Mouse (Mus musculus) spleen, postnatal 14 days (tissue): ENCODE measurements around the gene Ifrd2.
A peak's percentile ranks its signal among the peaks of the same experiment; 100 is the strongest.

Experiments
- DNase-seq, 2 experiments: peaks; one replicate each; pipeline ENCODE4 v3.0.0; 2021 to 2022; ENCODE audit warnings: low spot score in 2 of 2

Ifrd2 gene

GRCm38 (mm10) chr9:107620954-107621353, 33.5 kb downstream of the Ifrd2 start:
- no peak for DNase-seq

GRCm38 (mm10) chr9:107624539-107624938, 37.1 kb downstream of the Ifrd2 start:
- no peak for DNase-seq

- DNase-seq, result no peak
Measured at GRCm38 (mm10) chr9:107624951-107625350, 37.5 kb downstream of the Ifrd2 start.

- DNase-seq, result no peak
Measured at GRCm38 (mm10) chr9:107625351-107626128, 38.1 kb downstream of the Ifrd2 start.

GRCm38 (mm10) chr9:107626158-107626843, 38.9 kb downstream of the Ifrd2 start:
- no peak for DNase-seq

- peak; percentile 59 to 83 for DNase-seq
Measured at GRCm38 (mm10) chr9:107626844-107627277, 39.4 kb downstream of the Ifrd2 start.

- no peak for DNase-seq
Measured at GRCm38 (mm10) chr9:107627387-107628255, 40.2 kb downstream of the Ifrd2 start.

GRCm38 (mm10) chr9:107628721-107629410, 41.4 kb downstream of the Ifrd2 start:
- peak; percentile 34 to 56 for DNase-seq

- no peak for DNase-seq
Measured at GRCm38 (mm10) chr9:107629411-107629730, 41.9 kb downstream of the Ifrd2 start.

- DNase-seq, result no peak
Measured at GRCm38 (mm10) chr9:107629901-107630425, 42.5 kb downstream of the Ifrd2 start.

- no peak for DNase-seq
Measured at GRCm38 (mm10) chr9:107630576-107630975, 43.1 kb downstream of the Ifrd2 start.

GRCm38 (mm10) chr9:107631311-107631826, 43.9 kb downstream of the Ifrd2 start:
- DNase-seq, result no peak

- no peak for DNase-seq
Measured at GRCm38 (mm10) chr9:107631861-107632260, 44.4 kb downstream of the Ifrd2 start.

- DNase-seq, result peak; percentile 58 to 60
Measured at GRCm38 (mm10) chr9:107632478-107632877, 45.0 kb downstream of the Ifrd2 start.

GRCm38 (mm10) chr9:107633091-107633660, 45.7 kb downstream of the Ifrd2 start:
- peak; percentile 75 to 80 for DNase-seq

GRCm38 (mm10) chr9:107633661-107634405, 46.4 kb downstream of the Ifrd2 start:
- no peak for DNase-seq

GRCm38 (mm10) chr9:107634406-107635278, 47.2 kb downstream of the Ifrd2 start:
- no peak for DNase-seq

- DNase-seq, result peak; percentile 95 to 96
Measured at GRCm38 (mm10) chr9:107635279-107636028, 48.0 kb downstream of the Ifrd2 start, which contains the start of gene Gnai2. Gene Gnai2, minus strand, starts transcription at chr9:107635367.
